Mouse (Mus musculus): ENCODE results near the gene Vmn2r89.
"Not testable (repeated sequence)": the region's sequence is repeated elsewhere in the genome, so short reads cannot be mapped to it uniquely, and the experiment has no call there.

Vmn2r89 gene

GRCm38 (mm10) chr14:51451557-51451956 lies at the start of gene Vmn2r89:
Gene Vmn2r89, plus strand, starts transcription at chr14:51451857.
- not testable (repeated sequence) for DNase-seq (ENCODE audit: low read depth, low spot score)

DNA sequence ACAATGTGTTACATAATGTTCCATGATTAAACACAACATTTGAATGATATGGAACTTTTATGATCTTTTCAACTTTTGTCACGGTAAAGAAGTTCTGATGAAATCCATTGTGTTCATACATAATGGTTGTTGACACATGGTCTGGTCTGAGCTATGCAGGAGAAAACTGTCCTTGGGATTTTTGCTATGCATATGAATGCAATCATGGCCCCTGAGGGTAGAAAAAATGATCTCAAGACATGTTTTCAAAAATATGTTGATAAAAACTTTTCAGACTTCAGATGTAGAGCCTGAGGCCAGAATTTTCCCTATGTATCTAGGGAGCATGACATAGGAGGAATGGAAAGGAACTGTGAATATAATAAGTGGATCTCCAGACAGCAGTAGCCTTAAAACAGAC lies 41.1 kb upstream of the Vmn2r89 start, which contains the start of gene Vmn2r88:
TSS of gene Vmn2r88 (plus strand) at position 301 of the 400 bp plus-strand sequence.
- DNase-seq (ENCODE audit: low read depth, low spot score) = no peak

- DNase-seq (ENCODE audit: low read depth, low spot score) = no peak
Measured at GRCm38 (mm10) chr14:51423885-51424284, 27.8 kb upstream of the Vmn2r89 start.

DNA sequence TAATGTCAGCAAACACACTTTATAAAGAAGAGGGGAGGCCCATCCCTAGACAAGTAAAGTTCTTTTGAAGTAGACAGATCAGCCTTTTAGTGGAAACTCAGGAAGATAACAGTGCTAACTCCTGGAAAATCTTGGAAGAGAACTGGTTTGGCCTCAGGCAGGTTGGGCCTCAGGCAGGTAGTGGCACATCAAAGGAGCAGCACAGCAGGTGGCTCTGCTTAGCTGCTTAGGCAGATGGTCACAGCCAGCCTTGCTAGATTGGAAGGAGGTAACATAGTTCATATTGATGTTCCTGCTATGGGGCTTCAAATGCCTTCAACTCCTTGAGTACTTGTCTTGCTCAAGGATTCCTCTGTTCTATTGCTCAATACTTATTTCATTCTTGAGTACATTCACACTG lies 21.5 kb upstream of the Vmn2r89 start:
- DNase-seq (ENCODE audit: low read depth, low spot score) = not testable (repeated sequence)

DNA sequence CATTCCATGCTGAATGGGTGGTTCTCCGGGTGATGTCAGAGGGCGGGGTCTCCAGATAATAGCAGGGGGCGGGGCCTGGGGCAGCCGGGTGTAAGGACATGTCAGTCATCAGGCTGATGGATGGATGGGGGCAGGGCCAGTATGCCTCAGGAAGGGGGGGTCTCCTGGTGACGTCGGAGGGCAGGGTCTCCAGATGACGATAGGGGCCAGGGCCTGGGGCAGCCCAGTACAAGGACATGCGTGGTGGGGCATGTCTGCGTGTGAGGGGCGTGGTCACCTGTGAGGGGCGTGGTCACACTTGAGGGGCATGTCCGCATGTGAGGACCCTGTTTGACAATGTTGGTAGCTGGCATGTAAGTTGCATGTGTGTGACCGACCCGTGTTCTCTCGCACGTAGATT lies 17.1 kb upstream of the Vmn2r89 start:
- no peak for DNase-seq (ENCODE audit: low read depth, low spot score)

- DNase-seq (ENCODE audit: low read depth, low spot score) = no peak
Measured at GRCm38 (mm10) chr14:51435020-51435419, 16.6 kb upstream of the Vmn2r89 start.

- no peak for DNase-seq (ENCODE audit: low read depth, low spot score)
Measured at GRCm38 (mm10) chr14:51438955-51439354, 12.7 kb upstream of the Vmn2r89 start.

GRCm38 (mm10) chr14:51480278-51480677 lies 28.6 kb downstream of the Vmn2r89 start:
- not testable (repeated sequence) for DNase-seq (ENCODE audit: low read depth, low spot score)

- not testable (repeated sequence) for DNase-seq (ENCODE audit: low read depth, low spot score)
Measured at GRCm38 (mm10) chr14:51481332-51482015, 29.8 kb downstream of the Vmn2r89 start.

DNA sequence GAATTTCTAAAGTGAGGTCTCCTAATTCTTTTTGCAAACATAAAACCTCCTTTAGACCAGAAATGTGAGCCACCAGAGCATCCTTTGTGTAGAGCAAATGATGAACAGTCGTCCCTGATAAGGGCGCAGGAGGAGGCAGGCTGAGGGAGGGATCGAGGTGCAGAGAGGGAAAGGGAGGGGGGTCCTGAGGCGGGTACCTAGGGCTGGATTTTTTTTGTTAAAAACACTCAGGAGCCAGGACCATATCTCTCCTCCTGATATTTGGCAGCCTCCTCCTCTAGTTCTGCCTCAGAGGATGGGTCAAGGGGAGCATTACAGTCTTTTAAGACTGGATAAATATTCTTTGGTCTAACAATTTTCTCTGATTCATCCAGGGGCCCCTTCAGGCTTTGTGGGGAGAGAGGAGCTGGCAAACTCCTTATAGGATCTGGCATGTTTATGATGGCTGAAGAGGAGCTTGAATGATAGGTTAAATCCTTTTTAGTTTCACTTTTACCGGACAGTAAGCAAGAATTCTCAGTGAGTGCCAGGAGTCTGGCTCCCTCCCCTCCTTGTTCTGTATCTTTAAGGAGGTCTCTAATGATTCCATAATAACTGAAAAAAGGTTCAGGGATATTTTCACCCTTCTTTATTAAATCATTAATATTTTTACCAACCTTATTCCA lies 30.5 kb downstream of the Vmn2r89 start:
- DNase-seq (ENCODE audit: low read depth, low spot score) = no peak

DNA sequence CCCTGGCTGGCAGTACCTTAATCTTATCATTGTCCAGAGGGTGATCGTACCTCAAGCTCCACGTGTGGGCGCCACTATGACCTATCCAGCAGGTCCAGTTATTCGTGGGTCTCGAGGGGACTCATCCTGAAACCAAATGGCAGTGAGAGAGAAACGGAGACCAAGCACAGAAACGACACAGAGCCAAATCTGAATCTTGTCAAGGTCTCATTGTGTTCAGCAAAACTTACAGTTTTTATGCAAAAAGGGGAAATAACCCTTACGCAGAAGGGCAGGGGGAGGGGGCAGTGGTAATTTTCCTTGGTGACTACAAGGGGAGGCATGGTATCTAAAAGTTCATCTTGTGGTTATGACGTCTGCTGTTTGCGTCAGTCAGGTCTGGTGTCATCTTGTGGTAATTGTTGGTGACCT lies 31.3 kb downstream of the Vmn2r89 start:
- DNase-seq (ENCODE audit: low read depth, low spot score) = not testable (repeated sequence)

- no peak for DNase-seq (ENCODE audit: low read depth, low spot score)
Measured at GRCm38 (mm10) chr14:51483671-51484070, 32.0 kb downstream of the Vmn2r89 start.

GRCm38 (mm10) chr14:51486111-51486510 lies 34.5 kb downstream of the Vmn2r89 start:
- DNase-seq (ENCODE audit: low read depth, low spot score) = no peak

- no peak for DNase-seq (ENCODE audit: low read depth, low spot score)
Measured at GRCm38 (mm10) chr14:51495781-51496180, 44.1 kb downstream of the Vmn2r89 start.

DNA sequence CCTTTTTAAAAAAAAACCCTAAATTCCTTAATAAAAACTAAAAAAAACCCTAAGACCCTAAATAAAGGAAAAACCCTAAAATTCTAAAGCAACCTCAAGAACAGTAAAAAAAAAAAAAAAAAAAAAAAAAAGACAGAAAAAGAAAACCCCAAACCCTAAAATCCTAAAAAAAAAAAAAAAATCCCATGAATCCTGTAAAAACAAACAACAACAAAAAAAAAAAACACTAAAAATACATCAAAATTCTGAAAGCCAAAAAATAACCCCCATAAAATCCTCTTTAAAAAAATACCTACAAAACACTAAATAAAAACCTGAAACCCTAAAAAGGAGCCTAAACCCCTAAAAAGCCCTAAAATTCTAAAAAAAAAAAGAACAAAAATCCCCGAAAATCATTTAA lies 45.3 kb downstream of the Vmn2r89 start:
- DNase-seq (ENCODE audit: low read depth, low spot score) = no peak

GRCm38 (mm10) chr14:51497958-51498357 lies 46.3 kb downstream of the Vmn2r89 start:
- no peak for DNase-seq (ENCODE audit: low read depth, low spot score)

DNA sequence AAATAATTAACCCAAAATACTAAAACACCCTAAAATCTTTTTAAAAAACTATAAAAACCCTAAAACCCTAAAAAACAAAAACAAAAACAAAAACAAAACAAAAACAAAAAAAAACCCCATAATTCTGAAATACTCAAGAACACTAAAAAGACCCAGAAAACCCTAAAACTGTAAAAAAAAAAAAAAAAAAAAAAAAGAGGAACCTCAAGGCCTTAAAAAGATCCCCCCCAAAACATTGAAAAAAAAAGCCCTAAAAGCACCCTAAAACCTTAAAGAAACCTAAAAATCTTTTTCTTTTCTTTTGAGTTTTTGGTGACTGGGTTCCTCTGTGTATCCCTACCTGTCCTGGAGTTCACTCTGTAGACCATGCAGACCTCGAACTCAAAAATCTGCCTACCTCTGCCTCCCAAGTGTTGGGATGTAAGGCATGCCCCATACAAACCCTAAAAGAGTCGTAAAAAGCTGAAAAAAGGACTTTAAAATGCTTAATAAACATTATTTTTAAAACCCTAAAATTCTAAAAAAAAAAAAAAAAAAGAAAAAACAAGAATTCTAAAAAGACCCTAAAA lies 48.1 kb downstream of the Vmn2r89 start:
- DNase-seq (ENCODE audit: low read depth, low spot score) = no peak

DNA sequence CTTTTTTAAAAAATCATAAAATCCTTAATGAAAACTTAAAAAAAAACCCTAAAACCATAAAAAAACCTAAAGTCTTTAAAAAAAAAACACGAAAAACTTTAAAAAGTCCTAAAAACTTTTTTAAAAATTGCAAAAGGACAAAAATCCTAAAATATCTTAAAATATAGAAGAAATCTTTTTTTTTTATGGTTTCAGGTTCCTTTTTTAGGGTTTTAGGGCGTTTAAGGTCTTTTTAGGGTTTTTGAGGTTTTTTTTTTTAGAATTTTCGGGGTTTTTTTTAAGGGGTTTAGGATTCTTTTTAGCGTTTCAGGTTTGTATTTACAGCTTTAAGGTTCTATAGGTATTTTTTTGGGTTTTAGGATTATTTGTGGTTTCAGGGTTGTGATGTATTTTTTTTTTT lies 48.8 kb downstream of the Vmn2r89 start:
- no peak for DNase-seq (ENCODE audit: low read depth, low spot score)

- DNase-seq (ENCODE audit: low read depth, low spot score) = no peak
Measured at GRCm38 (mm10) chr14:51507416-51507815, 55.8 kb downstream of the Vmn2r89 start.
